Mouse (Mus musculus): ENCODE data around the gene Tiparp. TPM values are rescaled to one million over a fixed set of nuclear protein-coding genes. Genes with fewer than 3 reads are reported as not detected.

Gene Tiparp
- total RNA-seq, 2 experiments from 2014 or later = 14.9 to 25.6 TPM

- TF ChIP-seq CTCF (IDR thresholded peaks at IDR 0.05) = no peak
- Histone ChIP-seq H3K27ac (no peak overlapping the region), H3K4me3 (no peak overlapping the region)
- DNase-seq (ENCODE audit: extremely low spot score in 1 of 2, low spot score in 2 of 2) = no peak
- intact Hi-C loops (cut with DNase I) = no loop called here
These were observed 4.8 kb downstream of the Tiparp start for GRCm38 (mm10) chr3:65533014-65533413.

- H3K27ac ChIP-seq = no peak overlapping the region
- intact Hi-C loops (cut with DNase I) = no loop called here
- no peak for DNase-seq (ENCODE audit: extremely low spot score in 1 of 2, low spot score in 2 of 2)
- H3K4me3 ChIP-seq = no peak overlapping the region
- no peak for TF ChIP-seq CTCF (IDR thresholded peaks at IDR 0.05)
These were observed 5.4 kb downstream of the Tiparp start for GRCm38 (mm10) chr3:65533598-65533997.

GRCm38 (mm10) chr3:65534488-65534887, 6.3 kb downstream of the Tiparp start:
- intact Hi-C loops (cut with DNase I) = no loop called here
- TF ChIP-seq CTCF (IDR thresholded peaks at IDR 0.05) = no peak
- Histone ChIP-seq H3K27ac (no peak overlapping the region), H3K4me3 (no peak overlapping the region)
- no peak for DNase-seq (ENCODE audit: extremely low spot score in 1 of 2, low spot score in 2 of 2)

GRCm38 (mm10) chr3:65535087-65535761, 7.0 kb downstream of the Tiparp start:
- Histone ChIP-seq H3K27ac (no peak overlapping the region), H3K4me3 (no peak overlapping the region)
- intact Hi-C loops (cut with DNase I) = no loop called here
- TF ChIP-seq CTCF (IDR thresholded peaks at IDR 0.05) = no peak
- DNase-seq (ENCODE audit: extremely low spot score in 1 of 2, low spot score in 2 of 2) = no peak

- intact Hi-C loops (cut with DNase I) = no loop called here
- no peak for DNase-seq (ENCODE audit: extremely low spot score in 1 of 2, low spot score in 2 of 2)
- Histone ChIP-seq H3K27ac (no peak overlapping the region), H3K4me3 (no peak overlapping the region)
- TF ChIP-seq CTCF (IDR thresholded peaks at IDR 0.05) = no peak
These were observed 9.1 kb downstream of the Tiparp start for GRCm38 (mm10) chr3:65537288-65537687.

GRCm38 (mm10) chr3:65540906-65541551, 12.8 kb downstream of the Tiparp start:
- no peak for DNase-seq (ENCODE audit: extremely low spot score in 1 of 2, low spot score in 2 of 2)
- intact Hi-C loops (cut with DNase I) = no loop called here
- no peak for TF ChIP-seq CTCF (IDR thresholded peaks at IDR 0.05)
- H3K27ac ChIP-seq = no peak overlapping the region
- H3K4me3 ChIP-seq = no peak overlapping the region

- H3K27ac ChIP-seq = no peak overlapping the region
- no peak for DNase-seq (ENCODE audit: extremely low spot score in 1 of 2, low spot score in 2 of 2)
- intact Hi-C loops (cut with DNase I) = no loop called here
- TF ChIP-seq CTCF (IDR thresholded peaks at IDR 0.05) = no peak
- H3K4me3 ChIP-seq = no peak overlapping the region
These were observed 13.3 kb downstream of the Tiparp start for GRCm38 (mm10) chr3:65541552-65541935.

GRCm38 (mm10) chr3:65549785-65550184, 21.6 kb downstream of the Tiparp start:
- intact Hi-C loops (cut with DNase I) = no loop called here
- Histone ChIP-seq H3K4me3 (no peak overlapping the region), H3K27ac (no peak overlapping the region)
- no peak for TF ChIP-seq CTCF (IDR thresholded peaks at IDR 0.05)
- no peak for DNase-seq (ENCODE audit: extremely low spot score in 1 of 2, low spot score in 2 of 2)

GRCm38 (mm10) chr3:65551065-65551464, 22.9 kb downstream of the Tiparp start:
- no peak for DNase-seq (ENCODE audit: extremely low spot score in 1 of 2, low spot score in 2 of 2)
- intact Hi-C loops (cut with DNase I) = no loop called here
- Histone ChIP-seq H3K4me3 (no peak overlapping the region), H3K27ac (no peak overlapping the region)
- no peak for TF ChIP-seq CTCF (IDR thresholded peaks at IDR 0.05)

- H3K27ac ChIP-seq = no peak overlapping the region
- H3K4me3 ChIP-seq = no peak overlapping the region
- DNase-seq (ENCODE audit: extremely low spot score in 1 of 2, low spot score in 2 of 2) = no peak
- intact Hi-C loops (cut with DNase I) = no loop called here
- TF ChIP-seq CTCF (IDR thresholded peaks at IDR 0.05) = no peak
These were observed 26.4 kb downstream of the Tiparp start for GRCm38 (mm10) chr3:65554633-65555032.

GRCm38 (mm10) chr3:65558679-65559078, 30.5 kb downstream of the Tiparp start:
- intact Hi-C loops (cut with DNase I) = no loop called here

GRCm38 (mm10) chr3:65562212-65562611, 34.0 kb downstream of the Tiparp start:
- TF ChIP-seq CTCF (IDR thresholded peaks at IDR 0.05) = no peak
- Histone ChIP-seq H3K4me3 (no peak overlapping the region), H3K27ac (no peak overlapping the region)
- intact Hi-C loops (cut with DNase I) = no loop called here
- DNase-seq (ENCODE audit: extremely low spot score in 1 of 2, low spot score in 2 of 2) = no peak

More at GRCm38 (mm10) chr3:65558679-65559078, 30.5 kb downstream of the Tiparp start:
- Histone ChIP-seq H3K27ac (no peak overlapping the region), H3K4me3 (no peak overlapping the region)
- no peak for DNase-seq (ENCODE audit: extremely low spot score in 1 of 2, low spot score in 2 of 2)
- TF ChIP-seq CTCF (IDR thresholded peaks at IDR 0.05) = no peak

GRCm38 (mm10) chr3:65562694-65563093, 34.5 kb downstream of the Tiparp start:
- intact Hi-C loops (cut with DNase I) = no loop called here
- no peak for TF ChIP-seq CTCF (IDR thresholded peaks at IDR 0.05)
- no peak for DNase-seq (ENCODE audit: extremely low spot score in 1 of 2, low spot score in 2 of 2)
- H3K27ac ChIP-seq = no peak overlapping the region
- no peak overlapping the region for H3K4me3 ChIP-seq
